Mouse (Mus musculus) stomach, postnatal 0 days (tissue): ENCODE results near the gene Sik1.

Source experiments
- CTCF ChIP-seq: IDR thresholded peaks from 2 replicates; pipeline ENCODE4 v1.5.1; 2016; ENCODE audit warnings: antibody characterized with exemption, low read depth, mild to moderate bottlenecking, moderate library complexity
- EP300 ChIP-seq: optimal IDR thresholded peaks from 2 replicates; pipeline ENCODE3; 2016; ENCODE audit warnings: antibody characterized with exemption

GRCm38 (mm10) chr17:31888540-31888939, 32.9 kb upstream of the Sik1 start:
- no peak for TF ChIP-seq EP300
- no peak for TF ChIP-seq CTCF
